Mouse (Mus musculus): ENCODE results near the gene Cdkal1. TPM values are rescaled to one million over a fixed set of nuclear protein-coding genes. Genes with fewer than 3 reads are reported as not detected.

Gene Cdkal1
- polyA plus RNA-seq, 1 experiment = 5.6 TPM

- Histone ChIP-seq H3K4me2 (ENCODE audit: low read depth) (no peak overlapping the region), H3K27me3 (ENCODE audit: control insufficient read depth, insufficient read depth, insufficient read length) (no peaks in the 10 kb centered on the region), H3ac (ENCODE audit: control insufficient read depth, insufficient read length) (no peak overlapping the region), H3K79me2 (ENCODE audit: control insufficient read depth, insufficient read depth) (no peaks in the 10 kb centered on the region), H3K4me3 (no peak overlapping the region), H3K36me3 (ENCODE audit: control insufficient read depth, insufficient read depth) (no peaks in the 10 kb centered on the region)
- no peak for TF ChIP-seq USF1 (IDR thresholded peaks at IDR 0.05; ENCODE audit: low read depth)
- TF ChIP-seq TCF3 (IDR thresholded peaks at IDR 0.05; ENCODE audit: insufficient read length, low read depth) = no peak
- no peak for TF ChIP-seq POLR2A (IDR thresholded peaks at IDR 0.05; ENCODE audit: insufficient read length, low read depth)
- TF ChIP-seq CEBPB (IDR thresholded peaks at IDR 0.05; ENCODE audit: insufficient read depth, poor library complexity, severe bottlenecking) = no peak
- no peak for TF ChIP-seq REST (IDR thresholded peaks at IDR 0.05; ENCODE audit: insufficient read depth, insufficient read length)
- no peak for TF ChIP-seq E2F4 (IDR thresholded peaks at IDR 0.05; ENCODE audit: insufficient read depth)
- TF ChIP-seq MAX (IDR thresholded peaks at IDR 0.05; ENCODE audit: low read depth) = no peak
- no peak for TF ChIP-seq MYOG (IDR thresholded peaks at IDR 0.05; ENCODE audit: control insufficient read depth in 1 of 3, insufficient read depth in 1 of 3, insufficient read length in 2 of 3, low read depth in 2 of 3)
These were observed 8.9 kb upstream of the Cdkal1 start for GRCm38 (mm10) chr13:29864331-29864730.

DNA sequence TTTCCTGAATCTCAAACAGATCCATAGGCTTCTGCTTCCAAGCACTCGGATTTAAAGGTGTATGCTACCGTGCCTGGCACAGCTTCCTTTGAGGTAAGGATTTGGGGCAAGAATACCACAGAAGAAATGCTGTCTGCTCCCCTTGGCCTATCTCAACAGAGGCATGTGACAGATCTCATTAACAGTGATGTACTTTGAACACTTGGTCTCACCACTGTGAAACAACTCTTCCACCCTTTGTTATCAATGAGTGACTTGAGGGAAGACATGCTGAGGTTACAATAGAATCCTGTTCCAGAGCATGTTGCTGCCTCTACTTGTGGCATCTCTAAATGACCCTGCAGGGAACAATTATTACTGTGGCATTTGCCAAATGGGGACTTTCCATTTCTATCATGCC lies 4.6 kb upstream of the Cdkal1 start:
- no peak overlapping the region for H3K4me3 ChIP-seq
- peaks cover 3% of the 10 kb centered on the region for H3K79me2 ChIP-seq (ENCODE audit: control insufficient read depth, insufficient read depth)
- H3K4me2 ChIP-seq (ENCODE audit: low read depth) = no peak overlapping the region
- H3K36me3 ChIP-seq (ENCODE audit: control insufficient read depth, insufficient read depth) = no peaks in the 10 kb centered on the region
- no peak for TF ChIP-seq CEBPB (IDR thresholded peaks at IDR 0.05; ENCODE audit: insufficient read depth, poor library complexity, severe bottlenecking)
- no peak for TF ChIP-seq REST (IDR thresholded peaks at IDR 0.05; ENCODE audit: insufficient read depth, insufficient read length)
- TF ChIP-seq MYOD1 (IDR thresholded peaks at IDR 0.05; ENCODE audit: control insufficient read depth in 1 of 3, insufficient read length in 2 of 3, low read depth in 2 of 3) = no peak
- TF ChIP-seq E2F4 (IDR thresholded peaks at IDR 0.05; ENCODE audit: insufficient read depth) = no peak
- no peak for TF ChIP-seq MYOG (IDR thresholded peaks at IDR 0.05; ENCODE audit: control insufficient read depth in 1 of 3, insufficient read depth in 1 of 3, insufficient read length in 2 of 3, low read depth in 2 of 3)
- TF ChIP-seq TCF12 (IDR thresholded peaks at IDR 0.05; ENCODE audit: insufficient read depth, poor library complexity, severe bottlenecking) = no peak
- no peak for TF ChIP-seq POLR2AphosphoS2 (IDR thresholded peaks at IDR 0.05; ENCODE audit: insufficient read length, low read depth)
- no peak for TF ChIP-seq POLR2A (IDR thresholded peaks at IDR 0.05; ENCODE audit: insufficient read length, low read depth)
- TF ChIP-seq SRF (IDR thresholded peaks at IDR 0.05; ENCODE audit: control insufficient read depth, insufficient read length, low read depth) = no peak
- TF ChIP-seq USF1 (IDR thresholded peaks at IDR 0.05; ENCODE audit: low read depth) = no peak
- TF ChIP-seq MAX (IDR thresholded peaks at IDR 0.05; ENCODE audit: low read depth) = no peak
- TF ChIP-seq TCF3 (IDR thresholded peaks at IDR 0.05; ENCODE audit: insufficient read length, low read depth) = no peak
- H3K27me3 ChIP-seq (ENCODE audit: control insufficient read depth, insufficient read depth, insufficient read length) = no peaks in the 10 kb centered on the region
- H3ac ChIP-seq (ENCODE audit: control insufficient read depth, insufficient read length) = no peak overlapping the region

GRCm38 (mm10) chr13:29857436-29857835 lies 2.0 kb upstream of the Cdkal1 start:
- H3K4me2 ChIP-seq (ENCODE audit: low read depth) = peak overlapping the region; percentile 76

DNA sequence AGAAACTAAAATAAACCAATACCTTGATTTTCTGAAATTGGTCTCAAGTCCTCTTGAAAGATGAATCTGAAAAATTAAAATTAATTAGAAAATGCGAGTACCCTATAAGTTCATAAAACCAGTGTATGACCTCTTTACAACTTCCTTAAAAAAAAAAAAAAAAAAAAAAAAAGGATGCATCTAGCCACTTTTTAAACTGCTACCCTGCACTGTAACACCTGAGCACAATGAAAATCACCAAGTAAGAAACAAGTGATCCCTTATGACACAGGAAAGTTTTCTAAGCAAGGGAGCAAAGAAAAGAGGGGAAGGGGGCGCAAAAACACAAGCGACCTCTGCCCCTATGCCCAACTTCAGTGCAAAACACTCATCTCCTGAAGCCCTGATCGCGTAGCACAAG lies 598 bp downstream of the Cdkal1 start:
- TF ChIP-seq SRF (IDR thresholded peaks at IDR 0.05; ENCODE audit: control insufficient read depth, insufficient read length, low read depth) = no peak
- TF ChIP-seq MYOD1 (IDR thresholded peaks at IDR 0.05; ENCODE audit: control insufficient read depth in 1 of 3, insufficient read length in 2 of 3, low read depth in 2 of 3) = no peak
- TF ChIP-seq TCF12 (IDR thresholded peaks at IDR 0.05; ENCODE audit: insufficient read depth, poor library complexity, severe bottlenecking) = no peak
- no peak for TF ChIP-seq REST (IDR thresholded peaks at IDR 0.05; ENCODE audit: insufficient read depth, insufficient read length)
- no peak for TF ChIP-seq MYOG (IDR thresholded peaks at IDR 0.05; ENCODE audit: control insufficient read depth in 1 of 3, insufficient read depth in 1 of 3, insufficient read length in 2 of 3, low read depth in 2 of 3)
- no peak for TF ChIP-seq TCF3 (IDR thresholded peaks at IDR 0.05; ENCODE audit: insufficient read length, low read depth)
- TF ChIP-seq USF1 (IDR thresholded peaks at IDR 0.05; ENCODE audit: low read depth) = no peak
- no peak for TF ChIP-seq POLR2AphosphoS2 (IDR thresholded peaks at IDR 0.05; ENCODE audit: insufficient read length, low read depth)
- no peak for TF ChIP-seq POLR2A (IDR thresholded peaks at IDR 0.05; ENCODE audit: insufficient read length, low read depth)
- no peak for TF ChIP-seq MAX (IDR thresholded peaks at IDR 0.05; ENCODE audit: low read depth)
- TF ChIP-seq E2F4 (IDR thresholded peaks at IDR 0.05; ENCODE audit: insufficient read depth) = no peak
- no peak for TF ChIP-seq CEBPB (IDR thresholded peaks at IDR 0.05; ENCODE audit: insufficient read depth, poor library complexity, severe bottlenecking)
- Histone ChIP-seq H3K4me2 (ENCODE audit: low read depth) (peak overlapping the region; percentile 80), H3K36me3 (ENCODE audit: control insufficient read depth, insufficient read depth) (peaks cover 4% of the 10 kb centered on the region), H3K27me3 (ENCODE audit: control insufficient read depth, insufficient read depth, insufficient read length) (no peaks in the 10 kb centered on the region), H3K4me3 (peak overlapping the region; percentile 65), H3K79me2 (ENCODE audit: control insufficient read depth, insufficient read depth) (peaks cover 38% of the 10 kb centered on the region), H3ac (ENCODE audit: control insufficient read depth, insufficient read length) (peak overlapping the region; percentile 62)

More at GRCm38 (mm10) chr13:29857436-29857835, 2.0 kb upstream of the Cdkal1 start:
- TF ChIP-seq E2F4 (IDR thresholded peaks at IDR 0.05; ENCODE audit: insufficient read depth) = no peak
- TF ChIP-seq TCF12 (IDR thresholded peaks at IDR 0.05; ENCODE audit: insufficient read depth, poor library complexity, severe bottlenecking) = no peak
- Histone ChIP-seq H3ac (ENCODE audit: control insufficient read depth, insufficient read length) (no peak overlapping the region), H3K79me2 (ENCODE audit: control insufficient read depth, insufficient read depth) (peaks cover 27% of the 10 kb centered on the region), H3K36me3 (ENCODE audit: control insufficient read depth, insufficient read depth) (no peaks in the 10 kb centered on the region), H3K27me3 (ENCODE audit: control insufficient read depth, insufficient read depth, insufficient read length) (no peaks in the 10 kb centered on the region), H3K4me3 (no peak overlapping the region)

DNA sequence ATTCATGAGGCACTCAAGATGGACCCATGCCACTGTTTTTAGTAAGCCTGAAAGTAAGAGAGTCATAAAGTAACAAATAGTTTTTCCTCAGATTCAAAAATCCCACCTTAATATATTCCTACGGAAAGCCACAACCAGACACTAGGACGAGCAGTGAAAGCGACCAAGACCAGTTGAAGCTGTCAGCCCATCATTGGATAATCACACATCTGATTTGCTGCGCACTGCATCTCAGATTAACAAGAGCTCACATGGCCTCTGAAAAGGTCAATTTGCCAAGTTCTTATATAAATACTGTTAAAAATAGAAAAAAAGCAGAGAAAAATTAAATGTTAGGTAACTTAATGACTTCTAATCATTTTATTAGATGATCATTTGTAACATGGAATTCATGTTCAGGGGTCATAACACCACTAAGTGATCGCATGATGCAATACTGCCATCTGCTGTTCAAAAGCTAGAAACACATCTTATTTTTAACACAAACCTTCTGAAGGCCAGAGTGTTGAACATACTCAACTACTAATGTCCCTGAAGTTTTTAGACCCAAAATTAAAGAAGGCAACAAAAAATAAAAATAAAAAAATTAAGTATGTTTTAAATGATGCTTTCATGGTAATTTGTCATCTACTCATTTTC lies 16.9 kb downstream of the Cdkal1 start:
- TF ChIP-seq SRF (IDR thresholded peaks at IDR 0.05; ENCODE audit: control insufficient read depth, insufficient read length, low read depth) (no peak), TCF12 (IDR thresholded peaks at IDR 0.05; ENCODE audit: insufficient read depth, poor library complexity, severe bottlenecking) (no peak), POLR2AphosphoS2 (IDR thresholded peaks at IDR 0.05; ENCODE audit: insufficient read length, low read depth) (no peak), CEBPB (IDR thresholded peaks at IDR 0.05; ENCODE audit: insufficient read depth, poor library complexity, severe bottlenecking) (no peak), E2F4 (IDR thresholded peaks at IDR 0.05; ENCODE audit: insufficient read depth) (no peak), TCF3 (IDR thresholded peaks at IDR 0.05; ENCODE audit: insufficient read length, low read depth) (no peak), USF1 (IDR thresholded peaks at IDR 0.05; ENCODE audit: low read depth) (no peak), POLR2A (IDR thresholded peaks at IDR 0.05; ENCODE audit: insufficient read length, low read depth) (no peak), MYOD1 (IDR thresholded peaks at IDR 0.05; ENCODE audit: control insufficient read depth in 1 of 3, insufficient read length in 2 of 3, low read depth in 2 of 3) (no peak), MAX (IDR thresholded peaks at IDR 0.05; ENCODE audit: low read depth) (no peak), MYOG (IDR thresholded peaks at IDR 0.05; ENCODE audit: control insufficient read depth in 1 of 3, insufficient read depth in 1 of 3, insufficient read length in 2 of 3, low read depth in 2 of 3) (no peak), REST (IDR thresholded peaks at IDR 0.05; ENCODE audit: insufficient read depth, insufficient read length) (no peak)
- H3K27me3 ChIP-seq (ENCODE audit: control insufficient read depth, insufficient read depth, insufficient read length) = no peaks in the 10 kb centered on the region
- H3ac ChIP-seq (ENCODE audit: control insufficient read depth, insufficient read length) = no peak overlapping the region
- H3K4me3 ChIP-seq = no peak overlapping the region
- H3K4me2 ChIP-seq (ENCODE audit: low read depth) = no peak overlapping the region
- peaks cover 9% of the 10 kb centered on the region for H3K36me3 ChIP-seq (ENCODE audit: control insufficient read depth, insufficient read depth)
- H3K79me2 ChIP-seq (ENCODE audit: control insufficient read depth, insufficient read depth) = no peaks in the 10 kb centered on the region

Measured in myocyte (in vitro differentiated cells).